Mouse (Mus musculus) forebrain, postnatal 0 days (tissue): ENCODE data around the gene Fosl1. TPM values are rescaled to one million over a fixed set of nuclear protein-coding genes. Genes with fewer than 3 reads are reported as not detected.
A peak's percentile ranks its signal among the peaks of the same experiment; 100 is the strongest.

Experiments used
- ATAC-seq: fragments of 200-750 bp; cut with Nextera tagmentation; 2 replicates; pipeline ENCODE4 v1.8.0; 2017; ENCODE audit warnings: mild to moderate bottlenecking, moderate library complexity
- DNase-seq: peaks from one replicate; pipeline ENCODE4 v3.0.0-alpha.2; 2015
- H3K27ac ChIP-seq: fragments of 300-500 bp; sonication (generic); 2 replicates; pipeline ENCODE4 v1.5.1; 2014; ENCODE audit warnings: low read depth, mild to moderate bottlenecking, antibody characterized with exemption, low read length, moderate library complexity, mixed read lengths
- H3K27me3 ChIP-seq: fragments of 300-500 bp; sonication (generic); 2 replicates; pipeline ENCODE4 v1.6.1; 2014; ENCODE audit warnings: mild to moderate bottlenecking, low read length, mixed read lengths; ENCODE audit not compliant: insufficient read depth
- H3K36me3 ChIP-seq: fragments of 300-500 bp; sonication (generic); 2 replicates; pipeline ENCODE4 v1.6.1; 2014; ENCODE audit warnings: mild to moderate bottlenecking, moderate library complexity; ENCODE audit not compliant: insufficient read depth
- H3K4me1 ChIP-seq: fragments of 300-500 bp; sonication (generic); 2 replicates; pipeline ENCODE4 v1.6.1; 2014; ENCODE audit warnings: antibody characterized with exemption; ENCODE audit not compliant: insufficient read depth
- H3K4me2 ChIP-seq: fragments of 300-500 bp; sonication (generic); 2 replicates; pipeline ENCODE4 v1.6.1; 2014; ENCODE audit warnings: low read depth, mild to moderate bottlenecking, moderate library complexity
- H3K4me3 ChIP-seq: fragments of 300-500 bp; sonication (generic); 2 replicates; pipeline ENCODE4 v1.5.1; 2014; ENCODE audit warnings: low read depth, low read length, mixed read lengths
- H3K9ac ChIP-seq: fragments of 300-500 bp; sonication (generic); 2 replicates; pipeline ENCODE4 v1.6.1; 2014; ENCODE audit warnings: mild to moderate bottlenecking
- H3K9me3 ChIP-seq: fragments of 300-500 bp; sonication (generic); 2 replicates; pipeline ENCODE4 v1.6.1; 2016; ENCODE audit warnings: low read length
- CTCF ChIP-seq: sonication (generic); IDR thresholded peaks from 2 replicates; pipeline ENCODE4 v1.5.1; 2016; ENCODE audit warnings: antibody characterized with exemption, control low read depth, low read depth
- WGBS: fragments of 180-500 bp; shearing (Covaris S2); extraction: QIAGEN DNeasy Blood & Tissue Kit; methylation state at CpG from one replicate; pipeline ENCODE4 v1.1.7; 2014; 5-methylcytosine and 5-hydroxymethylcytosine counted together
- polyA plus RNA-seq: library from polyadenylated mRNA; unstranded; fragments of >200 nt; fragmentation: Nextera tagmentation; extraction: Ambion mirVana; gene quantifications from 2 replicates; pipeline ENCODE4 v1.2.1, GENCODE M21; 2015
- total RNA-seq: library from RNA; depleted of rRNA; stranded (reverse); fragments of >200 nt; gene quantifications from 2 replicates; pipeline ENCODE4 v1.2.3, GENCODE M21; 2014

The Fosl1 gene
- total and polyA plus RNA-seq, 2 experiments from 2014 or later, result 0.19 TPM; not detected in 1

- no peaks in the 10 kb centered on the region for H3K27me3 ChIP-seq
- H3K9me3 ChIP-seq, result no peaks in the 10 kb centered on the region
- H3K36me3 ChIP-seq, result peaks cover 7% of the 10 kb centered on the region
- WGBS, result under 1% methylated on average over 70 of the region's 70 CpGs
- H3K4me1 ChIP-seq, result peaks cover 33% of the 10 kb centered on the region
- peak overlapping the region; percentile 96 for H3K9ac ChIP-seq
- peak; percentile 34 for TF ChIP-seq CTCF
- H3K4me2 ChIP-seq, result peak overlapping the region; percentile 96
- ATAC-seq, result peak; percentile 94
- peak; percentile 96 for DNase-seq
- peak overlapping the region; percentile 85 for H3K4me3 ChIP-seq
- H3K27ac ChIP-seq, result peak overlapping the region; percentile 98
These were observed 9.8 kb downstream of the Fosl1 start for GRCm38 (mm10) chr19:5456922-5457745.

- Histone ChIP-seq H3K4me2 (peak within 1 kb of the TSS; percentile 96), H3K4me1 (peaks cover 33% of the 10 kb centered on the region)
- 15% methylated on average over 14 of the region's 14 CpGs for WGBS
These were observed 10.5 kb downstream of the Fosl1 start, which contains the start of gene Ccdc85b for GRCm38 (mm10) chr19:5457746-5458442. TSS of gene Ccdc85b (minus strand) at chr19:5457894.

GRCm38 (mm10) chr19:5459019-5459418 lies 11.7 kb downstream of the Fosl1 start:
- Histone ChIP-seq H3K9ac (no peak overlapping the region), H3K27ac (no peak overlapping the region), H3K9me3 (no peaks in the 10 kb centered on the region), H3K36me3 (peaks cover 20% of the 10 kb centered on the region), H3K4me3 (no peak overlapping the region), H3K27me3 (no peaks in the 10 kb centered on the region), H3K4me1 (peaks cover 33% of the 10 kb centered on the region), H3K4me2 (no peak overlapping the region)
- ATAC-seq, result no peak
- 69% methylated on average over 7 of the region's 7 CpGs for WGBS
- no peak for TF ChIP-seq CTCF
- no peak for DNase-seq

More at GRCm38 (mm10) chr19:5457746-5458442, 10.5 kb downstream of the Fosl1 start, which contains the start of gene Ccdc85b:
- Histone ChIP-seq H3K27ac (peak within 1 kb of the TSS; percentile 98), H3K9ac (peak within 1 kb of the TSS; percentile 96), H3K4me3 (peak within 1 kb of the TSS; percentile 85), H3K27me3 (no peaks in the 10 kb centered on the region), H3K36me3 (peaks cover 15% of the 10 kb centered on the region), H3K9me3 (no peaks in the 10 kb centered on the region)
- no peak for DNase-seq
- no peak for TF ChIP-seq CTCF
- peak; percentile 5 for ATAC-seq

- peak overlapping the region; percentile 93 for H3K4me2 ChIP-seq
- 30% methylated on average over 3 of the region's 3 CpGs for WGBS
- no peaks in the 10 kb centered on the region for H3K9me3 ChIP-seq
- peaks cover 17% of the 10 kb centered on the region for H3K36me3 ChIP-seq
- H3K9ac ChIP-seq, result peak overlapping the region; percentile 77
- peak overlapping the region; percentile 88 for H3K4me3 ChIP-seq
- no peak for DNase-seq
- peak overlapping the region; percentile 81 for H3K27ac ChIP-seq
- H3K4me1 ChIP-seq, result peaks cover 33% of the 10 kb centered on the region
- no peak for ATAC-seq
- TF ChIP-seq CTCF, result no peak
- H3K27me3 ChIP-seq, result no peaks in the 10 kb centered on the region
These were observed 12.5 kb downstream of the Fosl1 start for GRCm38 (mm10) chr19:5459896-5460295.

GRCm38 (mm10) chr19:5460465-5460911 lies 13.1 kb downstream of the Fosl1 start, which contains the start of gene Fibp:
TSS of gene Fibp (plus strand) at chr19:5460615.
- no peaks in the 10 kb centered on the region for H3K9me3 ChIP-seq
- peaks cover 23% of the 10 kb centered on the region for H3K36me3 ChIP-seq
- H3K4me1 ChIP-seq, result peaks cover 30% of the 10 kb centered on the region
- ATAC-seq (peak; percentile 70), DNase-seq (peak; percentile 94)
- no peaks in the 10 kb centered on the region for H3K27me3 ChIP-seq
- H3K4me3 ChIP-seq, result peak within 1 kb of the TSS; percentile 88
- peak within 1 kb of the TSS; percentile 77 for H3K9ac ChIP-seq
- TF ChIP-seq CTCF, result no peak
- peak within 1 kb of the TSS; percentile 93 for H3K4me2 ChIP-seq
- H3K27ac ChIP-seq, result peak within 1 kb of the TSS; percentile 81
- 2% methylated on average over 32 of the region's 32 CpGs for WGBS

GRCm38 (mm10) chr19:5461411-5461810 lies 14.1 kb downstream of the Fosl1 start:
- Histone ChIP-seq H3K9me3 (no peaks in the 10 kb centered on the region), H3K4me1 (peaks cover 23% of the 10 kb centered on the region), H3K4me2 (peak overlapping the region; percentile 93), H3K36me3 (peaks cover 33% of the 10 kb centered on the region), H3K27ac (no peak overlapping the region), H3K27me3 (no peaks in the 10 kb centered on the region), H3K9ac (peak overlapping the region; percentile 77; the same call in 1 of the 2 replicates), H3K4me3 (peak overlapping the region; percentile 88)
- WGBS, result 82% methylated on average over 6 of the region's 6 CpGs
- no peak for TF ChIP-seq CTCF
- DNase-seq (no peak), ATAC-seq (no peak)
